Mouse (Mus musculus) embryonic facial prominence, embryonic 11.5 days (tissue): Measurements from ENCODE around the gene Nlrc5. TPM values are rescaled to one million over a fixed set of nuclear protein-coding genes. Genes with fewer than 3 reads are reported as not detected.

Experiments
- ATAC-seq: fragments of 200-750 bp; cut with Nextera tagmentation; replicated peaks from 2 replicates; pipeline ENCODE4 v1.8.0; 2017; ENCODE audit warnings: low read depth; ENCODE audit not compliant: insufficient number of reproducible peaks, low FRiP score, low TSS enrichment
- DNase-seq: peaks from one replicate; pipeline ENCODE4 v3.0.0-alpha.2; 2015; ENCODE audit warnings: low spot score
- H3K27ac ChIP-seq: fragments of 300-500 bp; sonication (generic); replicated peaks from 2 replicates; pipeline ENCODE4 v1.5.1; 2014; ENCODE audit warnings: mild to moderate bottlenecking, low read depth, low read length, control low read depth
- H3K27me3 ChIP-seq: fragments of 300-500 bp; sonication (generic); 2 replicates; pipeline ENCODE4 v1.6.1; 2014; ENCODE audit warnings: mild to moderate bottlenecking, low read length, moderate library complexity, mixed read lengths; ENCODE audit not compliant: control insufficient read depth, insufficient read depth
- H3K36me3 ChIP-seq: fragments of 300-500 bp; sonication (generic); replicated peaks from 2 replicates; pipeline ENCODE4 v1.6.1; 2014; ENCODE audit warnings: low read depth, mild to moderate bottlenecking, low read length, moderate library complexity, mixed read lengths; ENCODE audit not compliant: control insufficient read depth, insufficient read depth
- H3K4me1 ChIP-seq: fragments of 300-500 bp; sonication (generic); 2 replicates; pipeline ENCODE4 v1.6.1; 2014; ENCODE audit warnings: low read length, mixed read lengths; ENCODE audit not compliant: control insufficient read depth, insufficient read depth
- H3K4me2 ChIP-seq: fragments of 300-500 bp; sonication (generic); 2 replicates; pipeline ENCODE4 v1.6.1; 2014; ENCODE audit warnings: low read depth, mild to moderate bottlenecking, control low read depth, low read length, moderate library complexity
- H3K4me3 ChIP-seq: fragments of 300-500 bp; sonication (generic); 2 replicates; pipeline ENCODE4 v1.5.1; 2014; ENCODE audit warnings: low read depth, low read length, control low read depth
- H3K9ac ChIP-seq: fragments of 300-500 bp; sonication (generic); replicated peaks from 2 replicates; pipeline ENCODE4 v1.6.1; 2014; ENCODE audit warnings: mild to moderate bottlenecking, control low read depth, low read length
- H3K9me3 ChIP-seq: fragments of 300-500 bp; sonication (generic); replicated peaks from 2 replicates; pipeline ENCODE4 v1.6.1; 2016; ENCODE audit warnings: mild to moderate bottlenecking, low read length, inconsistent platforms, mixed read lengths; ENCODE audit not compliant: control insufficient read depth
- WGBS: fragments of 180-500 bp; shearing (Covaris S2); extraction: QIAGEN DNeasy Blood & Tissue Kit; methylation state at CpG from one replicate; pipeline ENCODE4 v1.1.7; 2014; 5-methylcytosine and 5-hydroxymethylcytosine counted together
- polyA plus RNA-seq: library from polyadenylated mRNA; unstranded; fragments of >200 nt; fragmentation: Nextera tagmentation; extraction: Ambion mirVana; gene quantifications from 2 replicates; pipeline ENCODE4 v1.2.1, GENCODE M21; 2014

Nlrc5 gene
- polyA plus RNA-seq, 1 experiment from 2014 or later = 0.14 TPM

DNA sequence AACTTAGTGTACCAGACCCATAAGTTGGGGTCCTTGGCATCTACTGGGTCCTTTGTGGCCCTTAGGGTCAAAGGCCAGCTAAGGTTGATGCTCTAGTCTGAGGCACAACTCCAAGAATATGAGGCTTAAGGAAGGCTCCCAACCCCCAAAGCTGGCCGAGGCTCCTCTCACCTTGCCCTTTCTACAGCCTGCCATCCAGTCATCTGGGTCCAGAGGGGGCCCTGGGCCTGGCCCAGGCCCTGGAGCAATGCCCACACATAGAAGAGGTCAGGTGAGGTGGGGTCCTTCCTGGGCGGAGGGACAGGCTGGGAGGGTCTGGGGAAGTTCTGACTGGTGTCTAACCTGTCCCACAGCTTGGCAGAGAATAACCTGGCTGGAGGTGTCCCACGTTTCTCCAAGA, 88.3 kb downstream of the Nlrc5 start:
- no peaks in the 10 kb centered on the region for H3K27me3 ChIP-seq
- H3K4me1 ChIP-seq = no peaks in the 10 kb centered on the region
- no peaks in the 10 kb centered on the region for H3K9me3 ChIP-seq
- ATAC-seq = no peak
- H3K4me2 ChIP-seq = no peak overlapping the region
- H3K4me3 ChIP-seq = no peak overlapping the region
- no peak for DNase-seq
- no peak overlapping the region for H3K9ac ChIP-seq
- H3K36me3 ChIP-seq = no peaks in the 10 kb centered on the region
- no peak overlapping the region for H3K27ac ChIP-seq
- 78% methylated on average over 3 of the region's 3 CpGs for WGBS

DNA sequence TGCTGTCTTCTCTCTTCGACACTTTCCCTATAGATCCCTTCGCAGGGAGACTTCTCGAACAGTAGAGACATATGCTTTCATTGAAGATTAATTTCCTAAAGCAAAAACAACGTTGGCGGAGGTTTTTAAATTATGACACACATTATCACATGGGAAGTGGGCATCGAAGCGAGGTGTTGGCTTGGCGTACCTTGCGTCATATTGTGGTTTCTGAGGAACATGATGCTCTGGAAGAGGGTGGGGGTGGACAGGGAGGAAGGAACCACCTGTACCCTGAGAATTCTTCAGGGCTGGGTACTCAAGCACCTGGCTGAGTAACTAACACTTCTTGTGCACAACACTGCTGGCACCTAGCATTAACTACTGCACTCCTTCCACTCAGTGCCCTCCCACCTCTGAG, 90.4 kb downstream of the Nlrc5 start:
- Histone ChIP-seq H3K9me3 (no peaks in the 10 kb centered on the region), H3K9ac (no peak overlapping the region), H3K36me3 (no peaks in the 10 kb centered on the region), H3K4me2 (no peak overlapping the region), H3K27me3 (no peaks in the 10 kb centered on the region), H3K27ac (no peak overlapping the region), H3K4me1 (no peaks in the 10 kb centered on the region), H3K4me3 (no peak overlapping the region)
- ATAC-seq (no peak), DNase-seq (no peak)
- WGBS = 89% methylated on average over 9 of the region's 9 CpGs

DNA sequence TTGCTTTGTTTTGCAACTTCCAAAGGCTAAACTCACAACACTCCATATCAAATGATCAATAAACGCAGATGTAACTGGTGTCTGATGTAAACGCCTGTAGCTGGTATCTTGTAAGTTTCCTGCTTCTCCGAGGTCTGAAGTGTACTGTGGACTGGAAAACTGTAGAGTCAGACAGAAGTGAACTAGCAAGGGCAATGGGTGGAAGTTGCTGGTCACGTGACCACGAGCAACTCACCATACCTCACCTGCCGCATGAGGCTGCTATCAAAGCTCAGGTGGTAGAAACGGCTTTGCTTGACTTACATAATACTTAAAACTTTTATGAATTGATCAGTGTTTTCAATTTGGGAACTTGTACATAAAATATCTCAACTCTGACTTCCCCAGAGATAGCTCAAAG, 93.0 kb downstream of the Nlrc5 start:
- Histone ChIP-seq H3K4me1 (no peaks in the 10 kb centered on the region), H3K27ac (no peak overlapping the region), H3K9me3 (no peaks in the 10 kb centered on the region), H3K27me3 (0 out of 2 replicates have a peak, but pooled peaks cover 3% of the 10 kb centered on the region), H3K4me3 (no peak overlapping the region), H3K9ac (no peak overlapping the region), H3K4me2 (no peak overlapping the region), H3K36me3 (no peaks in the 10 kb centered on the region)
- ATAC-seq (no peak), DNase-seq (no peak)
- WGBS = 85% methylated on average over 7 of the region's 7 CpGs

DNA sequence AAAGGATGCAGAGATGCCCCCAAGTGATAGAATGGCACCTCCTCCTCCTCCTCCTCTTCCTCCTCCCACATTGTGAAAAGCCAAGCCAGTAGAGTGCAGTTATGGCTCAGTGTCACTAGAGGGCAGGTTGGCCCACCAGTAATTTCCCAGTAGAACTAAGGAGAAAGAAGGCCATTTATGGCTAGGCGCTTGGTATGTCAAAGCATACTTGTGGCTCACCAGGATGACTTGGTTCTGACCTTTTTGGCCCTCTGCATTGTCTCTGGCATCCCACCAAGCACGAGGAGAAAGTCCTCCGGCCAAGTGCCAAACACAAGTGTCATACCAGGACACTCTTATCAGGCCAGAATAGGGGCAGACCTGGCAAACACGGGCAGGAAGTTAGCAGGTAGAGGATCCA, 94.1 kb downstream of the Nlrc5 start:
- ATAC-seq (no peak), DNase-seq (peak; percentile 68)
- no peaks in the 10 kb centered on the region for H3K9me3 ChIP-seq
- no peak overlapping the region for H3K4me3 ChIP-seq
- H3K4me2 ChIP-seq = no peak overlapping the region
- WGBS = 45% methylated on average over 4 of the region's 4 CpGs
- no peaks in the 10 kb centered on the region for H3K4me1 ChIP-seq
- H3K9ac ChIP-seq = no peak overlapping the region
- no peak overlapping the region for H3K27ac ChIP-seq
- H3K36me3 ChIP-seq = no peaks in the 10 kb centered on the region
- peaks cover 5% of the 10 kb centered on the region; the same call in 1 of the 2 replicates for H3K27me3 ChIP-seq

DNA sequence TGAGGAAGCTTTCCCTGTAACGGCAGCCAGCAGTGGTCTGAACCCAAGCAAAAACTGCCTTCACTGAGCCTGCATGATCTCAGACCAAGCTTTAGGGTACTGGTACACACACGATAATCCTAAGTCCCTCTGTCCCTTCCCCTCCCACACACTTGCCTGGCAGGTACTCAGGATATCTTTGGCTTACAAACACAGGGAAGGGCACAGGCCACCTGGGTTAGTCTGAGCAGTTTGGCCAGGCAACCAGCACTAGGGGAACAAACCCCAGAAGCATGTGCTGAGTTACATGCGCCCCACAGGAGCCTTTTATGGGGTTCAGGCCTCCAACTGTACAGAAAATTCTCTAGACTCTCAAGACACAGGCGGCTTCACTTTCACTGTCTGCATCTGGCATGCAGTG, 95.7 kb downstream of the Nlrc5 start:
- WGBS = 78% methylated on average over 4 of the region's 4 CpGs
- H3K27ac ChIP-seq = no peak overlapping the region
- no peak for ATAC-seq

DNA sequence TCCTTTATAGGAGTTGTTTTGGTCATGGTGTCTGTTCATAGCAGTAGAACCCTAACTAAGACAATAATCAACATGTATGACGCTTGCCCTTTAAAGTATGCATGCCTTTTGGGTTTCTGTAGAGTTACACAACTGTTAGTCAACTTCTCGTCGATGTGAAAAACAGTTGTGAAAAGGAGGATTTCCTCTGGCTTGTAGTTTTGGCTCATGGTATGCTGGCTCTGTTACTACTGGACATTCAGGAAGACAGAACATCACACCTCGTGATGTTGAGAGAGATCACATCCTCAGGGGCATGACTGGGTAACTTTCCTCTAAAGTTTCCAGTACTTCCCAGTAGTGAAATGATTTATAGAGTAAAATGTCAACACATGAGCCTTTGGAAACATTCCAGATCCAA, 96.5 kb downstream of the Nlrc5 start:
- no peak for ATAC-seq
- Histone ChIP-seq H3K36me3 (no peaks in the 10 kb centered on the region), H3K4me3 (no peak overlapping the region), H3K9ac (no peak overlapping the region), H3K9me3 (no peaks in the 10 kb centered on the region), H3K27ac (no peak overlapping the region), H3K4me2 (no peak overlapping the region), H3K4me1 (no peaks in the 10 kb centered on the region), H3K27me3 (peaks cover 16% of the 10 kb centered on the region)
- DNase-seq = no peak
- 93% methylated on average over 4 of the region's 4 CpGs for WGBS

More for the DNA sequence above, 95.7 kb downstream of the Nlrc5 start:
- DNase-seq = no peak
- Histone ChIP-seq H3K9me3 (no peaks in the 10 kb centered on the region), H3K4me1 (no peaks in the 10 kb centered on the region), H3K27me3 (peaks cover 16% of the 10 kb centered on the region), H3K36me3 (no peaks in the 10 kb centered on the region), H3K4me3 (no peak overlapping the region), H3K4me2 (no peak overlapping the region), H3K9ac (no peak overlapping the region)

DNA sequence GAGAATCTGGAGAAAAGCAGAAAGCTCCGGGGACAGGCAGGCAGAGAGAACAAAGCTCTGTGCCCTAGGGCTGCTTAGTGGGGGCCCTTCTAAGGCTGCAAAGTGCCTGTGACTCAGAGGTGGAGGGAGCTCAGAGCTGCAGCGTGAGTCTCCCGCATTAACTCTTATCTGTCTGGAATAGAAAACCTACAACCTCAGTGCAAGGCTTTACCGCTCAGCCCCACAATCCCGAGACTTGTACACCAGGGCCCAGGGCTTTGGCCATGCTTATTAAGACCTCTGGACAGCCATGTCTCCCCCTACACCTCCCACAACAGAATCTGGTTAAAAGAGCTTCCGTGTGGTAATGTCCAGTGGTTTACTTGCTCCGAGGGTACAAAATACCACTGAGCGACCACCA, 97.8 kb downstream of the Nlrc5 start:
- Histone ChIP-seq H3K36me3 (no peaks in the 10 kb centered on the region), H3K27ac (no peak overlapping the region), H3K4me3 (peak overlapping the region; percentile 59), H3K27me3 (peaks cover 16% of the 10 kb centered on the region), H3K9ac (peak overlapping the region; percentile 15), H3K4me1 (no peaks in the 10 kb centered on the region), H3K9me3 (no peaks in the 10 kb centered on the region), H3K4me2 (peak overlapping the region; percentile 95)
- ATAC-seq = no peak
- WGBS = under 1% methylated on average over 8 of the region's 8 CpGs
- DNase-seq = peak; percentile 26

DNA sequence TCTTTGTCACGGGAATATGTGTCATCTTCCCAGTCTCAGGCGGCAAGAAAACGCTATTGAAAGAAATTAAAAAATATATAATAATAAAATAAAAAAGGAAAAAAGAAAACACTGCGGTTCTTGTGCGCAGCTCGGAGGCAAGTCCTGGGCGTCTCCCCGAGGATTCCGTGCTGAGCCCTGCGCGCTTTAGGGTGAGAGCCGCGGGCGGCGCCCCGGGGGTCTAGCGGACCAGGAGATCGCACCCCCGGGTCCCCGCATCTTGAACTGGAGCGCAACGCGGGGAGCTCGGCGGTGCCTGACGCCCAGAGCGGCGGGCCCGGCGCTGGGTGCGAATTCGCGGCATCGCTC, 98.3 kb downstream of the Nlrc5 start:
- Histone ChIP-seq H3K4me3 (peak overlapping the region; percentile 59), H3K27ac (no peak overlapping the region), H3K36me3 (no peaks in the 10 kb centered on the region), H3K9me3 (no peaks in the 10 kb centered on the region), H3K4me2 (peak overlapping the region; percentile 95), H3K4me1 (no peaks in the 10 kb centered on the region), H3K9ac (peak overlapping the region; percentile 79), H3K27me3 (peaks cover 16% of the 10 kb centered on the region)
- peak; percentile 37; the same call in 1 of the 2 replicates for ATAC-seq
- WGBS = under 1% methylated on average over 31 of the region's 34 CpGs
- DNase-seq = no peak
